Mouse (Mus musculus): ENCODE measurements around the gene Ppp1r12c.
A peak's percentile ranks its signal among the peaks of the same experiment; 100 is the strongest.

The Ppp1r12c gene

DNA sequence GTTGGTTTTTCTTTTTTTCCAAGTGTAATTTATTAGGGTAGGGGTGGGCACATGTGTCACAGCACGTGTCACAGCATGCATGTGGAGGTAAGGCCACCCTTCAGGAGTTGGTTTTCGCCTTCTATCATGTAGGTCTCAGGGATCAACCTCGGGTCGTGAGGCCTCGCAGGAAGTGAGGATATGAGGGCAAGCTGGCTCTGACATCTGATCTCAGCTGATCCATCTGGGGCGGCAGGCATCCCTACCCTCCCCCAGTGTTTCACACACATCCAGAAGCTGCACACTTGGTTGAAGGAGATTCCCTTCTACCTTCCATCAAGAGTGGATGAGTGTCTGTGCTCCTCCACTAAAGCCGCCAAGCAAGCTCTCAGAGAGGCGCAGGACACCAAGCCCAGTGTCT lies 69.5 kb downstream of the Ppp1r12c start:
- no peak for DNase-seq (ENCODE audit: low read depth, low spot score)

DNA sequence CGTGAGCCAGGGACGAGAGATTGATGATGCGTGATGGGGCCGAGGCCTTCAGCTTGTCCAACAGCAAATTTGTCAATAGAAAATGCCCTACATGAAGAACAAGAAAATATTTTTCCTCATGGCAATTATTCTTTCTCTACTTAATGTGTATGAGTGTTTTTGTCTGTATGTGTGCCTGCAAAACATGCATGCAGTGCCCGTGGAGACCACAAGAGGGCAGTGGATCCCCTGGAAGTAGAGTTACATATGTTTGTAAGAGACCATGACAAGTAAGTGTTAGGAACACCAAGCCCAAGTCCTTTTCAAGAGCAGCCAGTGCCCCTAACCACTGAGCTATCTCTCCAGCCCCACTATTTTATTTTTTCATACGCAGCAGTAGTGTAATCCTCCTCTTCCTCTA lies 69.9 kb downstream of the Ppp1r12c start:
- DNase-seq (ENCODE audit: low read depth, low spot score), result peak; percentile 83
